Mouse (Mus musculus) intestine, embryonic 16.5 days (tissue): ENCODE data around the gene Pak4. TPM values are rescaled to one million over a fixed set of nuclear protein-coding genes. Genes with fewer than 3 reads are reported as not detected.

Experiments
- ATAC-seq: fragments of 200-750 bp; cut with Nextera tagmentation; 2 replicates; pipeline ENCODE4 v1.8.0; 2017; ENCODE audit warnings: moderate TSS enrichment, moderate library complexity
- H3K27ac ChIP-seq: fragments of 300-500 bp; sonication (generic); 2 replicates; pipeline ENCODE4 v1.5.1; 2014; ENCODE audit warnings: mild to moderate bottlenecking, low read length
- H3K27me3 ChIP-seq: fragments of 300-500 bp; sonication (generic); replicated peaks from 2 replicates; pipeline ENCODE4 v1.6.1; 2014; ENCODE audit warnings: low read length, control low read depth, mixed read lengths; ENCODE audit not compliant: control insufficient read depth, insufficient read depth
- H3K36me3 ChIP-seq: fragments of 300-500 bp; sonication (generic); 2 replicates; pipeline ENCODE4 v1.6.1; 2014; ENCODE audit warnings: low read length, control low read depth; ENCODE audit not compliant: control insufficient read depth, insufficient read depth
- H3K4me1 ChIP-seq: fragments of 300-500 bp; sonication (generic); 2 replicates; pipeline ENCODE4 v1.6.1; 2014; ENCODE audit warnings: low read length, control low read depth, mixed read lengths; ENCODE audit not compliant: control insufficient read depth, insufficient read depth
- H3K4me2 ChIP-seq: fragments of 300-500 bp; sonication (generic); 2 replicates; pipeline ENCODE4 v1.6.1; 2014; ENCODE audit warnings: low read depth, low read length, control low read depth
- H3K4me3 ChIP-seq: fragments of 300-500 bp; sonication (generic); 2 replicates; pipeline ENCODE4 v1.5.1; 2014; ENCODE audit warnings: mild to moderate bottlenecking, low read length
- H3K9ac ChIP-seq: fragments of 300-500 bp; sonication (generic); 2 replicates; pipeline ENCODE4 v1.6.1; 2014; ENCODE audit warnings: low read depth, low read length
- H3K9me3 ChIP-seq: fragments of 300-500 bp; sonication (generic); 2 replicates; pipeline ENCODE4 v1.6.1; 2016; ENCODE audit warnings: low read length, control low read depth; ENCODE audit not compliant: control insufficient read depth
- WGBS: fragments of 180-500 bp; shearing (Covaris S2); extraction: QIAGEN DNeasy Blood & Tissue Kit; methylation state at CpG from one replicate; pipeline ENCODE4 v1.1.7; 2014; 5-methylcytosine and 5-hydroxymethylcytosine counted together
- polyA plus RNA-seq: library from polyadenylated mRNA; unstranded; fragments of >200 nt; fragmentation: Nextera tagmentation; extraction: Ambion mirVana; gene quantifications from 2 replicates; pipeline ENCODE4 v1.2.1, GENCODE M21; 2015

Pak4 gene
- polyA plus RNA-seq, 1 experiment from 2014 or later = 55.4 TPM

GRCm38 (mm10) chr7:28570982-28571682 is 26.9 kb downstream of the Pak4 start:
- H3K4me3 ChIP-seq = no peak overlapping the region
- H3K36me3 ChIP-seq = peaks cover 11% of the 10 kb centered on the region
- peak overlapping the region; percentile 92 for H3K27ac ChIP-seq
- 30% methylated on average over 5 of the region's 5 CpGs for WGBS
- H3K27me3 ChIP-seq = no peaks in the 10 kb centered on the region
- peak overlapping the region; percentile 44 for H3K4me2 ChIP-seq
- H3K4me1 ChIP-seq = peaks cover 62% of the 10 kb centered on the region
- peak overlapping the region; percentile 37 for H3K9ac ChIP-seq
- no peaks in the 10 kb centered on the region for H3K9me3 ChIP-seq
- ATAC-seq = peak; percentile 5

- H3K9ac ChIP-seq = peak overlapping the region; percentile 37
- no peaks in the 10 kb centered on the region for H3K9me3 ChIP-seq
- H3K4me2 ChIP-seq = peak overlapping the region; percentile 44
- peak; percentile 83 for ATAC-seq
- H3K27me3 ChIP-seq = no peaks in the 10 kb centered on the region
- peaks cover 13% of the 10 kb centered on the region for H3K36me3 ChIP-seq
- H3K27ac ChIP-seq = peak overlapping the region; percentile 92
- WGBS = 42% methylated on average over 12 of the region's 12 CpGs
- no peak overlapping the region for H3K4me3 ChIP-seq
- H3K4me1 ChIP-seq = peaks cover 56% of the 10 kb centered on the region
Measured at GRCm38 (mm10) chr7:28570291-28570981, 27.5 kb downstream of the Pak4 start.

- Histone ChIP-seq H3K9ac (no peak overlapping the region), H3K4me3 (no peak overlapping the region), H3K27me3 (no peaks in the 10 kb centered on the region), H3K36me3 (peaks cover 32% of the 10 kb centered on the region), H3K9me3 (no peaks in the 10 kb centered on the region), H3K4me2 (no peak overlapping the region), H3K27ac (no peak overlapping the region), H3K4me1 (peaks cover 40% of the 10 kb centered on the region)
- no peak for ATAC-seq
Measured at GRCm38 (mm10) chr7:28568253-28568652, 29.7 kb downstream of the Pak4 start.

- no peak for ATAC-seq
- Histone ChIP-seq H3K9me3 (no peaks in the 10 kb centered on the region), H3K4me2 (no peak overlapping the region), H3K4me3 (no peak overlapping the region), H3K9ac (no peak overlapping the region), H3K27ac (no peak overlapping the region), H3K4me1 (peaks cover 34% of the 10 kb centered on the region), H3K36me3 (peaks cover 32% of the 10 kb centered on the region), H3K27me3 (no peaks in the 10 kb centered on the region)
- 96% methylated on average over 4 of the region's 4 CpGs for WGBS
Measured at GRCm38 (mm10) chr7:28567539-28567938, 30.4 kb downstream of the Pak4 start.

- peaks cover 42% of the 10 kb centered on the region for H3K36me3 ChIP-seq
- no peak overlapping the region for H3K9ac ChIP-seq
- 73% methylated on average over 5 of the region's 5 CpGs for WGBS
- H3K9me3 ChIP-seq = no peaks in the 10 kb centered on the region
- no peak overlapping the region for H3K4me3 ChIP-seq
- no peak overlapping the region for H3K4me2 ChIP-seq
- H3K27ac ChIP-seq = no peak overlapping the region
- no peaks in the 10 kb centered on the region for H3K27me3 ChIP-seq
- peaks cover 13% of the 10 kb centered on the region for H3K4me1 ChIP-seq
- no peak for ATAC-seq
Measured at GRCm38 (mm10) chr7:28565407-28565806, 32.6 kb downstream of the Pak4 start.

GRCm38 (mm10) chr7:28562951-28563350 is 35.0 kb downstream of the Pak4 start:
- H3K27ac ChIP-seq = no peak overlapping the region
- 95% methylated on average over 13 of the region's 13 CpGs for WGBS
- peaks cover 6% of the 10 kb centered on the region for H3K4me1 ChIP-seq
- H3K4me2 ChIP-seq = no peak overlapping the region
- no peak for ATAC-seq
- H3K9ac ChIP-seq = no peak overlapping the region
- peaks cover 50% of the 10 kb centered on the region for H3K36me3 ChIP-seq
- H3K9me3 ChIP-seq = no peaks in the 10 kb centered on the region
- no peaks in the 10 kb centered on the region for H3K27me3 ChIP-seq
- H3K4me3 ChIP-seq = no peak overlapping the region

- no peaks in the 10 kb centered on the region for H3K27me3 ChIP-seq
- ATAC-seq = no peak
- peaks cover 6% of the 10 kb centered on the region for H3K4me1 ChIP-seq
- H3K36me3 ChIP-seq = peaks cover 46% of the 10 kb centered on the region
- WGBS = 92% methylated on average over 13 of the region's 13 CpGs
- H3K27ac ChIP-seq = no peak overlapping the region
- H3K4me3 ChIP-seq = no peak overlapping the region
- H3K4me2 ChIP-seq = no peak overlapping the region
- H3K9ac ChIP-seq = no peak overlapping the region
- H3K9me3 ChIP-seq = no peaks in the 10 kb centered on the region
Measured at GRCm38 (mm10) chr7:28562371-28562770, 35.6 kb downstream of the Pak4 start.

GRCm38 (mm10) chr7:28561967-28562366 is 36.0 kb downstream of the Pak4 start:
- Histone ChIP-seq H3K4me2 (no peak overlapping the region), H3K4me1 (peaks cover 6% of the 10 kb centered on the region), H3K9ac (no peak overlapping the region), H3K27ac (no peak overlapping the region), H3K27me3 (no peaks in the 10 kb centered on the region), H3K36me3 (peaks cover 42% of the 10 kb centered on the region), H3K9me3 (no peaks in the 10 kb centered on the region), H3K4me3 (no peak overlapping the region)
- no peak for ATAC-seq
- 89% methylated on average over 11 of the region's 11 CpGs for WGBS

GRCm38 (mm10) chr7:28560856-28561255 is 37.1 kb downstream of the Pak4 start:
- H3K27me3 ChIP-seq = no peaks in the 10 kb centered on the region
- no peak overlapping the region for H3K4me3 ChIP-seq
- H3K4me1 ChIP-seq = peaks cover 15% of the 10 kb centered on the region
- no peaks in the 10 kb centered on the region for H3K9me3 ChIP-seq
- no peak overlapping the region for H3K27ac ChIP-seq
- ATAC-seq = no peak
- no peak overlapping the region for H3K9ac ChIP-seq
- WGBS = 91% methylated on average over 10 of the region's 10 CpGs
- peaks cover 37% of the 10 kb centered on the region for H3K36me3 ChIP-seq
- no peak overlapping the region for H3K4me2 ChIP-seq
